Mouse (Mus musculus) heart, adult 18-20 months (tissue): Measurements from ENCODE around the gene Zfpm1. TPM values are rescaled to one million over a fixed set of nuclear protein-coding genes. Genes with fewer than 3 reads are reported as not detected.

Source experiments
- DNase-seq, 2 experiments: peaks; one replicate each; pipeline ENCODE4 v3.0.0; 2021 to 2022; ENCODE audit warnings: mixed read lengths in 1 of 2
- total RNA-seq, 2 experiments: library from RNA; stranded (reverse); gene quantifications; 2 replicates each; pipeline ENCODE4 v1.2.3; 2021

The Zfpm1 gene
- total RNA-seq, 2 experiments from 2014 or later, result 18.4 to 23.0 TPM

GRCm38 (mm10) chr8:122325196-122325595 lies 43.3 kb downstream of the Zfpm1 start:
- no peak for DNase-seq

- no peak for DNase-seq
Measured at GRCm38 (mm10) chr8:122326114-122326542, 44.2 kb downstream of the Zfpm1 start.

- DNase-seq, result no peak
Measured at GRCm38 (mm10) chr8:122329072-122329471, 47.1 kb downstream of the Zfpm1 start.

DNA sequence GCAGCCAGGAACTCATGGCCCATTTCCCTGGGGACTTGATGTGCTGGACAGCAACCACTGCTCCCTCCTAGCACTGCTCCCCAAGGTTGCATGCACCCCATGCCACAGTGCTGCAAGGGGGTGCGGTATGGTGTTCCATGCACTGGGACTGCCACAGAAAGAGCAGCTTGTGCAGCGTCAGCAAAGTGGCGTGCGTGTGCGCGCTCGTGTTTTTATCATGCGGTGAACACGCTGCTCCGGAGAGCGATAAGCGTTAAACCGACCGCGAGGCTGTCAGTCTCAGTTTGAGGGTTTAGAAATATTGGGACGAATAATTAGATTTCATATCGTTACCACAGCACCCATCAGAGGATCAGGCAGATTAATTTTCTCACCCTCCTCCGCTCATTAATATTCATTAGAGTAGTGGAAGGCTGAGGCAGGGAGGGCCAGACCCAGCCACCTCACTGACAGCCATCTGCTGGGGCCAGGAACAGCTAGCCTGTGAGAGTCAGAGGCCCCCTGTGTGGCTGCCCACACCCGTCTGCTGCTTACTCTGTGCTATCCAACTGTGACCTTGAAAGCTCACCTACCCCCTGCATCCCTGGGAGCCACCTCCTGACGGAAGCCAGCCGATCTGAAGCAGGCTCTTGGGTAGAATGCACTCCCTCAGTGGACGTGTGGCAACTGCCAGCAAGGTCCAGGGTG lies 47.8 kb downstream of the Zfpm1 start:
- DNase-seq, result no peak

DNA sequence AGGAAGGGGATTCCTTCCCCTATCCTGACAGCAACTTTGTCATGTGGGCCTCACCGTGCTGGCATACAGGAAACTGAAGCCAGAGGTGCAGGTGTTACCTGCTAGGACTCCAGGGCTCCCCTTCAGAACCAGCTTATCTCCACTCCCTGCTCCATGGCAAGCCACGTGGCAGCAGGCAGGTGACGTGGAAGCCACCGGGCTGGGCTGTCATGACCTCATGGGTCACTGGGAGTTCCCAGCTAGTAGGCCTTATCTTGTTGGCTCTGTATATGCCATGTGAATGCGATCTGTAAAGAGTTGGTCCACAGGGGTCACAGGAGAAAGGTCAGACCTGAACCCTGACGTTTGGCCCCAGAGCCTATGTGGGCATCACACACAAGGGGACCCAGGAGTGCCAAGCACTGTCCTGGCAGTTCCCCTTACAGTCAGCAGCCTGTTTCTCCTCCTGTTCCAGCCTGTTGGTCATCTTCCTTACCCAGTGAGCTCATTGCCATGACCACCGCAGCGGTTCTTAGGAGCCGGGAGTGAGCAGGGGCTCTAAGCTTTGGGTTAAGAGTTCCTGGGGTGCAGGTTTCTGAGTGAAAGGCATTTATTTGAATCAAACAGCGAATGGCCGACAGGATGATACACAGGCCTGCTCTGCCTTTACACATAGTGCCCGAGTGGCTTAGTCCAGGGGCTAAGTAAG lies 48.6 kb downstream of the Zfpm1 start:
- DNase-seq, result no peak

- peak; percentile 61 to 86 for DNase-seq
Measured at GRCm38 (mm10) chr8:122331134-122331523, 49.2 kb downstream of the Zfpm1 start.

DNA sequence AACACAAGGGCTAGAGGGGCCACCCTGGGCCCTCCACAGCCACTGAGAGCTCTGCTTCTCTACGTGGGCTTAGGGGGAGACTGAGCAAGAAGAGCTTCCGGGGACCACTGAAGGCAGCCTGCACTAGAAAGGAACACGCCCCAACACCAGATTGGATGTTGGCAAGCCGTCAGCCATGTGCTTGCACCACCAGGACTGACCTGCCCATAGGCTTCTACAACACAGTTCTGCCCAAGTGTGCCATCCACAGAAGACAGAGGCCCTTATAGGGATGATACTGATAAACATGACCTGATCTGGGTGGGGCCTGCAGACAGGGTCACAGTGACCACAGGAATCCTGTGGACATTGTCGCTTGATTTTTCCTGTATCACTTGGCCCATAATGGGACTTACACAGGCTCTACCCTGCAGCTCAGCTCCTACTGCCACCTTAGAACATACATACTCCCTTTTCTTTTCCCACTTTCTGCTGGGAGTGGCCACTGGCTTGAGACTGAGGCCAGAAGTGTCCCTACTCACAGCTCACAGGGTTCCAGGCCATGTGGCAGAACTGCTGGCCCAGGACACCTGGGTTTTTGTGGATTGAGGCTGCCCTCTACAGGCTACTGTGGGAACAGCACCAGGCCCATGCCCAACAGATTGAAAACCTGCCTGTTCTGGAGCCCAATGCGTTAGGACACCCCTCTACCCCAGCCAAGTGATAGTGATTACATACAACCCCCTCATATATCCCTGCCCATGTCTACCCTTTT lies 51.0 kb downstream of the Zfpm1 start:
- DNase-seq, result peak; percentile 86 to 93

GRCm38 (mm10) chr8:122333531-122333930 lies 51.6 kb downstream of the Zfpm1 start:
- no peak for DNase-seq

DNA sequence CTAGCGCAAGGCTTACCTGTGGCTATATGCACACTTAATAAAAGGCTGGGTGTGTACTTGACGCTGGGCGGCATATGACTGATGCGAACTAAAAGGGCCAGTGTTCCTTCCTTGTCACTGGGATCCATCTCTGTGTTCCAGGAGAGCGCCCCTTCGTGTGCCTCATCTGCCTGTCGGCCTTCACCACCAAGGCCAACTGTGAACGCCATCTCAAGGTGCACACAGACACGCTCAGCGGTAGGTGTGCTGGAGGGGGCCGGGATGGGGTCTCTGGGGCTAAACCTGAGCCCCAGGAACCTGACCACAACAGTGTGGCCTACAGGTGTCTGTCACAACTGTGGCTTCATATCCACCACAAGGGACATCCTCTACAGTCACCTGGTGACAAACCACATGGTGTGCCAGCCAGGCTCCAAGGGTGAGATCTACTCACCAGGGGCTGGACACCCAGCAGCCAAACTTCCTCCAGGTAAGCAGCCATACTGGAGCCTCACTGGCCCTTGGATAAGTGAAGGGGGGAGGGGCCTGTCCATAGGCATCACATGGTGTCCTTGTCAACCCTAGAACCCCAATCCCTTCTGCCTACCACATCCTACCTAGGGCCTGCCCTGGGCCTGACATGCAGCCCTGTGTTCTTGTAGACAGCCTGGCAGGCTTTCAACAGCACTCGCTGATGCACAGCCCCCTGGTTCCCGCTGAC lies 53.0 kb downstream of the Zfpm1 start:
- no peak for DNase-seq

DNA sequence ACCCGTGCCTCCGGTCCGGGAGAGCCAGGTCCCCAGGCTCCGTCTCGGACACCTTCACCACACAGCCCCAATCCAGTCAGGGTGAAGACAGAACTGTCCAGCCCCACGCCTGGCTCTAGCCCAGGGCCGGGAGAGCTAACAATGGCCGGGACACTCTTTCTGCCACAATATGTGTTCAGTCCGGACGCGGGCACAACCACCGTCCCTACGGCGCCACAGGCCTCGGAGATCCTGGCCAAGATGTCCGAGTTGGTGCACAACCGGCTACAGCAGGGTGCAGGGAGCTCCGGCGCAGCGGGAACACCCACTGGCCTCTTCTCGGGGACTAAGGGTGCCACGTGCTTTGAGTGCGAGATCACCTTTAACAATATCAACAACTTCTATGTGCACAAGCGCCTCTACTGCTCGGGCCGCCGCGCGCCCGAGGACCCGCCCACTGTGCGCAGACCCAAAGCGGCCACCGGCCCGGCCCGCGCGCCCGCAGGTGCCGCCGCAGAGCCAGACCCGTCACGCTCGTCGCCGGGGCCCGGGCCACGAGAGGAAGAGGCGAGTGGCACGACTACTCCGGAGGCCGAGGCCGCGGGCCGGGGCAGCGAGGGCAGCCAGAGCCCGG lies 53.8 kb downstream of the Zfpm1 start:
- no peak for DNase-seq

GRCm38 (mm10) chr8:122336251-122336910 lies 54.4 kb downstream of the Zfpm1 start:
- DNase-seq, result no peak

DNA sequence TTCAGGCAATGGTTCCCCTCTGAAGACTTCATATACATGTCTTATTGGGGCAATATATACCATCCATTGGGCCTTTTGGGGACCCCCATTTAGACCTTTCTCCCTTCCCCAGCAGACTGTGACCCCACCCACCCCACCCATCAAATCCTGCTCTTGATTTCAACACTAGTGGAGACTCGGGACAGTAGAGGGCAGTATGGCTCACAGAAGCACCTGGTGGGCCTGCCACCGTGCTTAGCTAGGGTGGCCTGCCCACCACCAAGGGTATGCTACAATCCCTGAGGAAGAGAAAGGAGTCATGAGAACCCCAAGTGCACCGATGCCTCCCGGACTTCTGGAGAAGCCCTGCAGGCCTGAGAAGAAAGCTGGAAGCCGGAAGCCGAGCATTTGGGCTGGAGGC lies 56.9 kb downstream of the Zfpm1 start:
- DNase-seq, result no peak

- no peak for DNase-seq
Measured at GRCm38 (mm10) chr8:122340761-122341160, 58.8 kb downstream of the Zfpm1 start.

- DNase-seq, result no peak
Measured at GRCm38 (mm10) chr8:122341790-122342189, 59.8 kb downstream of the Zfpm1 start.

- no peak for DNase-seq
Measured at GRCm38 (mm10) chr8:122342362-122342761, 60.4 kb downstream of the Zfpm1 start.

GRCm38 (mm10) chr8:122342806-122343209 lies 60.9 kb downstream of the Zfpm1 start:
- DNase-seq, result peak; percentile 61 to 79

GRCm38 (mm10) chr8:122343341-122343740 lies 61.4 kb downstream of the Zfpm1 start:
- DNase-seq, result no peak

DNA sequence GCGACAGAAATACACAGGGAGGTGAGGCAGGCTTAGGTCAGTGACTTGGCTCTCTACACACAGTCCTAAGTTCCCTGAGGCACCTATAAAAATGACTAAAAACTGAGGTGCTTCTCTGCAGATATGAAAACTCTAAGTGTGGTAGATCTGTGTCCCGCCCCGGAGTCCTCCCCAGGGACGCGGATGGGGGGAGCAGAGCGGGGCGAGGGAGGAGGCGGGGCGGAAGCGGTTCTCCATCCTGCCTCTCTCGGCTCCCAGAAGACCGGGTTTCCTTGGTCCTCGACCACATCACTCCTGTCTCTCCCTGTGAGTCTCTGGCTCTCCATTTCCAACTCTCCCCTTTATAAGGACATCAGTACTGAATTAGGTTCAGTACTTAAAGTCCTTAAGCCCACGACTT lies 61.8 kb downstream of the Zfpm1 start:
- peak; percentile 54 to 62 for DNase-seq

- no peak for DNase-seq
Measured at GRCm38 (mm10) chr8:122344219-122344618, 62.3 kb downstream of the Zfpm1 start.

DNA sequence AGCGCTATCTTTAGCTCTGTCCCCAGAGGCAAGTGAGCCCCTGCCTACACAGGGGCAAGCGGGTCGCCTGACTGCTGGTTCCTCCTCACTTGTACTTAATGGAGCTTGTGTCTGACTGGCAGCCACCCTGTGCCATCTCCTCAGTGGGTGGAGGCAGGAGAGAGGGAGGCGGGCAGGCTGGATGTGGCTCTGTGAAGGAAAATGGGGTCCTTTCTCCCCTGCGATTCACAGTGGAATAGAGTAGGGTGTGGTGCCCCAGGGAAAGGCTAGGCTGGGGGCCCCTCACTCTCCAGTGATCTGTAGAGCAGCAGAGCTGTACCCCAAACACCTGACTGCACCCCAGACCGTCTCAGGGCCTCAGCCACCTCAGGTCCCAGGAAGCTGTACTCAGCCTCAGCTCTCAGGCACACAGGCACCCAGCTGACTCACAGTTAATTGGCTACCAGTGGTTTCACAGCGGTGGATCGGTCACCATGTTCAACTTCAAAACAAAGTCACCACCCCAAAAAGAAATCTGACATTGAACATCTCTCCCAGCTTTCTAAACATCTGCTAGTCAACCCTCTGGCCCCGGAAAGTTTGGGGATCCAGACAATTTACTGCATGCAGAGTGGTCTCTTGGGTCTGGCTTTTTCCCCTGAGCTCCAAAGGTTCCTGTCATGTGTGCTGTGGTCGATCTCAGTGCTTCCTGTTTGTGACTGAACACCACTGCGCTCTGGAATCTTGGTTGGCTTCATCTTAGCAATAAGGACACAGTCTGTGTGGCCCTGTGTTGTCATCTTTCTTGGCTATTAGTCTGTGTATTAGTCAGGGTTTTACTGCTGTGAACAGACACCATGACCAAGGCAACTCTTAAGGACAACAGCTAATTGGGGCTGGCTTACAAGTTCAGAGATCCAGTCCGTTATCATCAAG lies 63.5 kb downstream of the Zfpm1 start:
- DNase-seq, result no peak
